Mouse (Mus musculus) gastrocnemius, adult 2 months (tissue): ENCODE measurements at regions not wholly inside any gene's neighbourhood (a gene's known extent, or its start where the extent isn't known, plus 50 kb on each side); places are given as distances from the start of the nearest gene placed in this dataset.
"Not testable (repeated sequence)": the region's sequence is repeated elsewhere in the genome, so short reads cannot be mapped to it uniquely, and the experiment has no call there.

ENCODE experiments used
- DNase-seq: peaks from one replicate; pipeline ENCODE4 v3.0.0; 2022
- H3K27ac ChIP-seq: fragments of 200-600 bp; 2 replicates; pipeline ENCODE4 v1.8.1; 2022; ENCODE audit warnings: mild to moderate bottlenecking
- H3K4me3 ChIP-seq: fragments of 200-600 bp; 2 replicates; pipeline ENCODE4 v1.8.1; 2022; ENCODE audit warnings: mild to moderate bottlenecking, moderate library complexity
- CTCF ChIP-seq: fragments of 200-600 bp; IDR thresholded peaks from 2 replicates; pipeline ENCODE4 v1.8.1; 2022; ENCODE audit warnings: antibody characterized with exemption, mild to moderate bottlenecking, moderate library complexity
- intact Hi-C: fragments of 180-260 bp; cut with DNase I; formaldehyde crosslinking; loops from one replicate; pipeline ENCODE4 v1.15.1; 2025

DNA sequence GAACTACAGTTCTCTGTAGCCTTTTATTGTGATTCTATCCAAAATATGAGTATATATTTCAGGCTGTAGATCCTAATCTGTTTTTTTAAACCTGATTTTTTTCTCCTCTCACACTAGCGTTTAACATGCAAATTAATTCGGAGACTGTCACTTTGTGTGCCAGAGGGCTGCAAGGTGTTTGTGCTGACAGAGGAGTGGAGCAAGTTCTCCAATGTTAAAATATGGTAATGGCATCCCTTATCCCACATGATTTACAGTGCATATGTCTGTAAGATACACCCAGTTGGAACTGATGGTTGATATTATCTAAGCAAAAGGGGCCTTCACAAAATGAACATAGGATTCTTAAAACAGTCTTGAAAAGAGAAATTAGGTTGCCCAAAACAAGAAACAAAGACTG lies 90.1 kb upstream of the Hdac2 start:
- TF ChIP-seq CTCF = no peak
- intact Hi-C loops = no loop called here

DNA sequence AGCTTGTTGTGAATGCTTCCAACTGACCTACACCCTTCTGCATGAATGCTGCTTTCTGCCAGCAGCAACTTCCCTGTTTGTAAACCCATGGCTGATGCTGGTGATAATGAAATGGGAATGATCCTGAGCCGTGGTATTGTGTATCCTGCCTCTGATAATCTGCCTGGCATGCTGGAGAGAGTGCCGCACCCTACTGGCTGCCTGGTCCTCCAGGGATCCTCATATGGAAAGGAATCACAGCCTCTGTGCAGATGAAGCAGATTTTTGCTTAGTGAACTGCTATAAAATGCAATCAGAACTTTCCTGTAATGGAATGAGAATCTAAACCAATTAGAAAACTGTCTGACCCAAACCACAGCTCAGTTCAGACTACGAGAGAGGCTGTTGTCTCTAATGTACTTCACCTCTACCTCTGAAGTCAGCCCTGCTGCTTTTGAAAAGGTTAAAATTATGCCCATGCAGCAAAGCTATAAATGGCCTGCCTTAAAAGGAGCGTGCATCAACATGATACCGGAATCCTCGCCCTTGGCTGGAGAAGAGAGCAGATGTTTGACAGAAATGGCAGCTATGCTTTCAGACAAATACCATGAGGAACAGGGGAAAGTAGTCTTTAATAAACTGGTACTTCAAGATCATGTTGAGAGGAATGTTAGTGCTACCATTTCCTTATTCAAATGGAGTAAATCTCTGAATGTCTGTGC lies 76.3 kb upstream of the Hdac2 start:
- Histone ChIP-seq H3K27ac (peak overlapping the region; percentile 93), H3K4me3 (peak overlapping the region; percentile 49)
- peak; percentile 54 for TF ChIP-seq CTCF
- intact Hi-C loops = loop anchor here (5.0 kb wide), 2 partner anchors 66 to 74 kb away; partner anchors contain the start of gene Hdac2
- peak; percentile 65 for DNase-seq

More for the DNA sequence above, 90.1 kb upstream of the Hdac2 start:
- Histone ChIP-seq H3K27ac (no peak overlapping the region), H3K4me3 (no peak overlapping the region)
- DNase-seq = no peak

DNA sequence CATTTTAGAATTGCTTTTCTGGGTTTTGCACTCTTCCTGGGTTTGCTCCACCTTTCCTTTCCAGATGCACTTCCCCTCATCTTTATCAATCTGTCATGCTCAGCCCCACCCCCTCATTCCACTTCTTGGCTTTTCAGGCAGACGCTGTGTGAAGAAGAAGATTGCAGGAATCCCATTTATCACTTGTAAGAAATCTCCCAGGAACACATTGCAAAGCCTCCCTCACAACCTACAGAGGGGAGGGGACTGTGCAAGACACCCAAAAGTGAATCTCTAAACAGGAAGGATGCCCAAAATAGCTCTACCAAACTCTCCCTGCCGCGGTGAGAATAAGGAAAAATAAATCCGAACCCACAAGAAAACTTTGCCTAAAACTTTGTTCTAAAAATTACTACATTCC lies 65.5 kb upstream of the Hdac2 start:
- no peak overlapping the region for H3K4me3 ChIP-seq
- TF ChIP-seq CTCF = no peak
- H3K27ac ChIP-seq = no peak overlapping the region
- DNase-seq = no peak
- intact Hi-C loops = no loop called here

DNA sequence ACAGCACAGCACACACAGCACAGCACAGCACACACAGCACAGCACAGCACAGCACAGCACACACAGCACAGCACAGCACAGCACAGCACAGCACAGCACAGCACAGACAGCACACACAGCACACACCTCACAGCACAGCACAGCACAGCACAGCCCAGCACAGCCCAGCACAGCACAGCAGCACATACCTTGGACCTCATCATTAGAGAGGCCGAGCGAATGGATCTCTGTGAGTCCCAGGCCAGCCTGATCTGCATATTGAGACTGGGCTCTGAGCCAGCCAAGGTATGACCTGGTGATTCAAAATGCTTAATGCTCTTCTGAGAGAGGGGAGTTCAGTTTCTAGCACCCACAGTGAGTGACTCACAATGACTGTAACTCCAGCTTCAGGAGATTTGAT lies 56.3 kb upstream of the Hdac2 start:
- H3K27ac ChIP-seq, intact Hi-C loops, H3K4me3 ChIP-seq, DNase-seq: not testable (repeated sequence)

DNA sequence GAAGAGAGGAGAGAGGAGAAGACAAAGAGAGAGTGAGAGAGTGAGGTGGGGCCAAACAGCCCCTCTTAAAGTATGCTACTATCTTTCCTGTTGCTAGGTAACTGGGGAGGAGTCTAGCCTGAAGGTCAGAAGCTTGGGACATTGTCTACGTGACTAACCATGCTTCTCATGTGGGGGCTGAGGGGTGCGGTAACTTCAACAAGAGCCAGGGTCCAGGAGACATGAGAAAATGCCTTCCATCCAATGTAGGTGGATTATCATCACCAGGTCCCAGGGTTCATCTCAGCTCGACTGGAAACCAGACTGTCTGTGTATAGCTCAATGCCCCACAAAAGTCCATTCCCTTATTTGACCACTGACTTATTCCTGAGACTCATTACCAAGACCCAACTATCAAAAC lies 50.6 kb upstream of the Hdac2 start:
- TF ChIP-seq CTCF = no peak
- no peak overlapping the region for H3K27ac ChIP-seq
- no peak for DNase-seq
- intact Hi-C loops = no loop called here
- H3K4me3 ChIP-seq = no peak overlapping the region

DNA sequence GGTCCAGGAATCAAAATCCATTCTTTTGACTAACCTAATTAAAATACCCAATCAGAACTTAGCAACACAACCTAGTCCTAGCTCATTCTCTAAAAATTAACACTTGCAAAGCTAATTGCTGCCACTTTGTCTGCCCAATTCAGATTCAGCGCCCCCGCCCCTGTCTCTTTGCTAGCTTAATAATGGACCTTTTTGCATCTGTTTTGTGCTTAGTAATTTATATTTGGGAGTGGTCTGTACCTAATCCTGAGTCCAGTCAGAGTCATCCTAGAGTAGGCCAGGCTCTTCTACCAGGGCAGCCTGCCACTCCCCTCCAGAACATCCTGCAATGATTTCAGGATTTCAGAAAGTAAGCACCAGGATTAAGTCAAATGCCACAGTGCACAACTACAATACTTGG lies 50.2 kb upstream of the Hdac2 start:
- no peak for TF ChIP-seq CTCF
- DNase-seq = no peak
- no peak overlapping the region for H3K4me3 ChIP-seq
- intact Hi-C loops = no loop called here
- no peak overlapping the region for H3K27ac ChIP-seq
